Mouse (Mus musculus): ENCODE data around the gene Sema3e.

Gene Sema3e

GRCm38 (mm10) chr5:14073152-14073551 lies 48.1 kb downstream of the Sema3e start:
- no peak for ATAC-seq (ENCODE audit: low TSS enrichment)

DNA sequence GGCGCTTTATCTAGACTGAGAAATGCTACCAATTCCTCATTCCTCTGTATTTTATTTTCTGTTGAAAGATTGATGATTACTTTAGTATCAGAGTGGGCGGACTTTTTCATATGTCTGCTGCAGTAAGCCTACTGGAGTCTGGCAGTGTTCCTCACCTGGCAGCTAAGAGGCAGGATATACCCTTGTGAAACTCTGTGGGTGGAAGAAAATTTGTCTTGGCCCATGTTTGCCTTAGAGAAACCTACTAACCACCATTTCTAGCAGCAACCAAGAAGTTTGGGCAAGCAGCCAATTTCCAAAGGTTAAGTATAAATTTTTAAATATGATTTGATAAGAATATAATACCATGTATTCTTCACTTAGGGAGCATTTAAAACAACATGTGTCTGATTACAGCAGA lies 63.0 kb downstream of the Sema3e start:
- ATAC-seq (ENCODE audit: low TSS enrichment) = peak; percentile 42; the same call in 1 of the 2 replicates

DNA sequence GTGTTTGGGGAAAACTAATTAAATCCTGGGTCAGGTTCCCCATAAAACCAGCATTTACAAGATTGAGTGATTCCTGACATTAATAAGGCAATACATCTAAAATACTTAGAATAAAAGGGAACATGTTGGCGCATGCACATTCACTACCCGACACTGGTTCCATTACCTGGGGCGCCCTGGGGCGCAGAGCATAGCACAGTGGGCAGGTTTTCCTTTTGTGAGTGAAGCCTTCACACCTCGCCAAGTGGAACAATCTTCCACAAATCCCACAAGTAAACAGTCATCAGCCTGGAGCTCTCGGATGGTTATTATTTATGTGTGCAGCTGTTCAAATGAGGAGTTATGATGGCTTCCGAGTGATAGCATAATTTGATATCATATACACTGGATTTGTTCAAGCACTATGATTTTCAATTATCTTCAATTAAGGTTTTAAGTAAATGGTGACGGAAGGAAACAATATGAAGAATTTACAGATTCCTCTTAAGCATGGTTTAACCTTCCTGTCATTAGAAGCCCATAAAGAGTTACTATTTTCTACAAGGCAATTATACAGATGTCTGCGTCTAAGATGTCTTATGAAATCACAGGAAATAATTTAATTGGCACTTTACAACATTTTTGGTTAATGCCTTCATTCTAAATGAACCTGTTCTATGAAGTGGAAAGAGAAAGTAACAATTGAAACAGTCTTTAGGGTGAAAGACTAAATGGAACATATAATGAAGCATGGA lies 65.0 kb downstream of the Sema3e start:
- no peak for ATAC-seq (ENCODE audit: low TSS enrichment)

DNA sequence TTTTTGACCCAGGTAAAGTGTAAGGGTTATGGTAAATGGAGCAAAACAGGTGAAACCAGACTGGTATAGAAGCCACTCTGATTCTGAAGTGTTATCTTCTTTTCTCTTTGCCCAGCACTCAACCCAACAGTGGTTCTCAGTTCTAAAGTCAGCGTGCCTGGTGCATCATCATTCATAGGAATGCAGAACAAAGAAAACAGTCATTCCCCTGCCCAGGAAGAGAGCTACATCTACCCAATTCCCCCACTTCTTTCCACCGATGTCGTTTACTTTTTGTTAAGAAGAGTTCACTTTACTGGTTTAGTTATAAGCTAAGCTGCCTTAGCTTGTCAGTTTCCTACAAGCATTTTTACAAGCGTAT lies 65.5 kb downstream of the Sema3e start:
- ATAC-seq (ENCODE audit: low TSS enrichment) = no peak

GRCm38 (mm10) chr5:14092262-14092776 lies 67.2 kb downstream of the Sema3e start:
- peak; percentile 83 for ATAC-seq (ENCODE audit: low TSS enrichment)

- ATAC-seq (ENCODE audit: low TSS enrichment) = peak; percentile 58
Measured at GRCm38 (mm10) chr5:14096196-14096595, 71.1 kb downstream of the Sema3e start.

DNA sequence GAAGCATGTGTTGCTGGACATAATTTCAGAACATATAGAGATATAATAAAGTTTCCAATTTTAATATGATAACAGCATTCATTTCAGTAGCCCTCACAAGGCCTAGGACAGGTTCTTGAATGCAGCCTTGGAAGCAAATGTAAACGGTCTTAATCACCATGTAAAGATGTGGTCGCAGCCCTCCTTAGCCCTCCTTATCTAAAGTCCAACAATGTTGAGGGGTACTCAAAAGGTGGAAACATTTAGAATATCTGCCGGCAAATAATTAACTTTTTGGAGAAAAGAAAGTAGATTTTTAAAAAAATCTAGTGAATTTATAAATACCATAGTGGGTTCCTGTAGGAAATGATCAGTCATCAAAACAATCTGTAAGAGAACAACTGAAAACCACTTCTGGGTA lies 73.6 kb downstream of the Sema3e start:
- no peak for ATAC-seq (ENCODE audit: low TSS enrichment)

DNA sequence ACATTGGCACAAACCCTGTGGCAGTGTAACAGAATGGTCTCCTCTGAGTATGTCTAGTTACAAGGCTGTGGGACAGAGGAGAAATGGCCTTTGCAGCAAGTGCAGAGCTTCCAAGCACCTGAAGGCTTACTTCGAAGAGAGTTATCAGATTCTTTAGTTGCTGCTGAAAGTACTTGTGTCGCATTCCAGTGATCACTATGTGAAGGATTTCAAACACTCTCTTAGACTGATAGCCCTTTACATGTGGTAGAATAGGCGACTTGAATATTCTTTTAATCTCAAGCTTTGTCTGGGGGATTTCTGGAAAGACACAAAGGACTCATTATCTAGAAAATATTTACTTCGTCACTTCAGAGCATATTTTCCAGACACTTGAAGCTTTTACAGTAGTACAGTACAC lies 82.3 kb downstream of the Sema3e start:
- no peak for ATAC-seq (ENCODE audit: low TSS enrichment)

DNA sequence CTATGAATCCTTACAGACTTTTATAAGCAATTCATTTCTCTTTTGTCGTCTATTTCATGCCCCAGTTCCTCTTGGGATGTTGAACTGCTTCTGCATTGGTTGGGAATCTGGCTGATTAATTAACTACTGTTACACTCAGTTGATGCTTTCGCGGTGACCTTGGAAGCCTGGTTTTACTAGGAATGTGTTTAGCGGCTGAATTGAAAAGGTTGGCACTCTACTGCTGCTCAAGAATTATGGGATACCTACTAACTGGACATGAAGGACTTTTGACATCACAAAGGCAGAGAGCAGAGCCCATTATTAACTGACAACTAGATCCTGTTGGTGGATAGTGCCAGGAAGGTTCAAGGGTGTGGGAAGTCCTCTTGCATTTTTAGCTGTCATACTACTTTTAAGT lies 83.9 kb downstream of the Sema3e start:
- no peak for ATAC-seq (ENCODE audit: low TSS enrichment)

DNA sequence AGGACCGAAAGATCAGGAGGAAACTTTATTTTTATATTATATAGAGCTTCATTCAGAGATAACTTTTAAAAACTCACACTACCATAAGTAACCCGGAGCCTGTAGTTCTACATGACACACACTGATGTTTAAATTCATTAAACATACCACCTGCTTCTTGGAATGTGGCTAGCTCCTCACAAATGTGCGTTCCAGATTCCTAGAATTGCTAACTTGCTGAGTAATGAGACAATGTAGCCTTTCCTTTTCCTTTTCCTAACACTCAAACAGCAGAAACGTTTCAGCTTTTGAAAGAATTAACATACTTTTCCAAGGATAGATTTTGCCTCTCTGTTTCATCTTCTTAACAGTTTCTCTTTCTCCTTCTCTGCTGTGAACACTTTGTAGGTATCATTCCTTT lies 86.3 kb downstream of the Sema3e start:
- peak; percentile 77 for ATAC-seq (ENCODE audit: low TSS enrichment)

DNA sequence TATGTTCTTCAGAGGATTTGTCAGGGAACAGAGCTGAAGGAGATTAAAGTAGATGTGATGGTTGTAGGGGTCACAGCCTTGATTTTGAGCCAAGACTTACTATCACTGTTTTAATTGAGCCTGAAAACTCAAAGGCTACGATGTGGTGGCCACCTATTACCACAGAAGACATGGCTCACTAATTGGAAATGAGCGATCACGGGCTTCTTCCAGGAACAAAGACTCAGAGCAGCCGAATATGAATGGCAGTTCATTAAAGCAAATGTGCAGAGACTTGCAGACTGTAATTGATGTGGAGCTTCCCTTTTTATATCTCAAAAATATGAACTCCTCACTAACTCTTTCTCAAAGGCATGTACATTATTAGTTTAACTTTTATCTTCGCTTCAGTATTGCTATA lies 96.8 kb downstream of the Sema3e start:
- ATAC-seq (ENCODE audit: low TSS enrichment) = no peak

DNA sequence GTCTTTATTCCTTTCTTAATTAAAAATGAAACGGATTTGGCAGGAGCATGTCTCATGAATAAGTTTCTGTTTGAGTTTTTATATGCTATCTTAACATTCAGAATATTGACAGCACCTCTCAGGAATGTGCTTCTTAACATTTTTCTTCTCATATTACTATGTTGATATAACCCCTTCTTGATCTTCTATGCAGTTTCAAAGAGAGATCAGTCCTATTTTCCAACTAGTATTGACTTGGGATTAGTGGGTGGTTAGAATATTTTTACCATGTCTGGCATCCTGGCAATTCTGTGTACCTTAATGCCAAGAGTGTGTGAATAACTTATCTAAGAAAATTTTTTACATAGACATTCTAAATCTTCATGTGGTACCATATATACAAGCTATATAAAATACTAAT lies 101.5 kb downstream of the Sema3e start:
- ATAC-seq (ENCODE audit: low TSS enrichment) = no peak

- no peak for ATAC-seq (ENCODE audit: low TSS enrichment)
Measured at GRCm38 (mm10) chr5:14135929-14136328, 110.9 kb downstream of the Sema3e start.

DNA sequence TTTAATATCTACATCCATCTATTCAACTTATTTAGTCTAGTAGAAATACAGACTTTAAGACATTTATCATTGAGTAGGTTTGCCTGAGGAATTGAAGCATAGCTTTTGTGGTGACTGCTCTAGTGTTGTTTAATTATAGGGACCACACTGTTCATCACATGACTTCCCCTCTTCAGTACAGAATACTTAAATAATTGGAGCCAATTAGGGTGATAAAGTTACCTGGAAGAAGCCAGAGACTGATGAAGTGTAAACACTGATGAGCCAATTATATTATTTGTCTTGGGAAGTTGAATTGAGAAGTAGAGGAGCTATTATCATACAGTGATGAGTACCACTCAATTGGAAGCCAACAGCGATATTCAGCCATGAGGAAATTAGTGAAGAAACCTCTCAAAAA lies 113.6 kb downstream of the Sema3e start:
- ATAC-seq (ENCODE audit: low TSS enrichment) = no peak

DNA sequence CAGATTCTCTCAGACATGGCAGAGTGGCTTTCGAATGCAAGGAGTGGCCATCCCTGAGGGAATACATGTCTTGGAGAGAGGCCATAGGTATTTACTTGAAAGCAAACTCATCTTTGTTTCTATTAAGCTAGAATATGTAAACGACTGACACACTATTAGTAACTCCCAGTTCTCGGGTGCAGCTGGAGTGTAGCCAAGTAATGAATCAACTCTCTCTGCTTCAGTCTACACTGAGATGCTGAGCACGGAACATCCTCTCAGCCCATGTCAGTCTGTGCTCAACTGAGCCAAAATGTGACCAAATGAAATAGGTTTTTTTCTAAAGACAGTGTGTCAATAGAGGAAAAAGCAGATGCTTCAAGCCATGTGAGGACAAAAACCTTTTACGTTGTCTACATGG lies 137.5 kb downstream of the Sema3e start:
- ATAC-seq (ENCODE audit: low TSS enrichment) = no peak; the same call in 1 of the 2 replicates

GRCm38 (mm10) chr5:14163280-14163679 lies 138.2 kb downstream of the Sema3e start:
- no peak for ATAC-seq (ENCODE audit: low TSS enrichment)

DNA sequence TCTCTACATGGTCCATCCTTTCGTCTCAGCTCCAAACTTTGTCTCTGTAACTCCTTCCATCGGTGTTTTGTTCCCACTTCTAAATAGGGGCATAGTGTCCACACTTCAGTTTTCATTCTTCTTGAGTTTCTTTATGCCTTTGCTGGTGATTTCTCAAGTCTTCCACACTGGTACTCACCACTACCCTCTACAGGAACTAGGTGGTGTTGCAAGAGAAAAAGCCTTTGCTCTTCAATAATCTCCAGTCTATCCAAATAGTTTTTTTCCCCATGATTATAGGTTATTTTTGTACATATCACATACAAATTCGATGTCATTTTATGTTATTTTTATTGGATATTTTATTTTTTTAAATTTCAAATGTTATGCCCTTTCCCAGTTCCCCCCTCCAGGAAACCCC lies 142.7 kb downstream of the Sema3e start:
- ATAC-seq (ENCODE audit: low TSS enrichment) = no peak

- no peak for ATAC-seq (ENCODE audit: low TSS enrichment)
Measured at GRCm38 (mm10) chr5:14173355-14174183, 148.5 kb downstream of the Sema3e start.

DNA sequence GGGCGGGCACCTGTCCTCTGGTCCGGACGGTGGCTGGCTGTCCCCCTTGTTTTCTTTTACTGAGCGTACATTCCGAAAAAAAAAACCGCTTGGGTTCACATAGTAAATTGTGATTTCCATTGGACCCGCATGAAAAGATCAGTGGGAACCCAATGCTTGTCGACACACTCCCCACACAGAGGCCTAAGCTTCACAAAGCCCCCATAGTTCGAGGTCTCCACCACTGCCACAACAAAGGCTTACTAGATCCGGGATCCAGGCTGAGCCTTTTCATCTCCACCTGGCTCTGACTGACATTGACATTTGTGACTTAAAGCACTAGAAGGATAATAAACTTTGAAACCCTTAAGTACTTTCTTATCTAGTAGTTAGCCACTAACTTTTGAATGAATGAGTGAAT lies 155.5 kb downstream of the Sema3e start:
- no peak for ATAC-seq (ENCODE audit: low TSS enrichment)

DNA sequence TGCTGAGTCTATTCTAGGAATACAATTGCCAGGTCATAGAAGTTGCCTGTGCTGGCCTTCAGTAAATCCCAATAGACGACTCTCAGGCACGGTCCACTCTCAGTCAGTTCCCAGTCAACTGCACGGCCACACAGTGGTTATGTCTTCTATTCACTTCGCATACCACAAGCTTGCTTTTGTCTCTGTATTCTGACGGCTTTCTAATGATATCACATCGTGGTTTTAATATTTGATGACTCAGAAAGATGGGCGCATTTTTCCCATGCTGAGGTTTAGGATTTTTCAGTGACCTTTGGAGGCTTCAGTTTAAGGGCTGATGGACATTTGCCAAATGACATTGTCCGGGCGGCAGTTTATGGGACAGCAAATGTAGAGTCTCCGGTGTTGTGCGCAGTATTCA lies 157.1 kb downstream of the Sema3e start:
- no peak for ATAC-seq (ENCODE audit: low TSS enrichment)

GRCm38 (mm10) chr5:14195172-14195819 lies 170.2 kb downstream of the Sema3e start:
- ATAC-seq (ENCODE audit: low TSS enrichment) = peak; percentile 90

DNA sequence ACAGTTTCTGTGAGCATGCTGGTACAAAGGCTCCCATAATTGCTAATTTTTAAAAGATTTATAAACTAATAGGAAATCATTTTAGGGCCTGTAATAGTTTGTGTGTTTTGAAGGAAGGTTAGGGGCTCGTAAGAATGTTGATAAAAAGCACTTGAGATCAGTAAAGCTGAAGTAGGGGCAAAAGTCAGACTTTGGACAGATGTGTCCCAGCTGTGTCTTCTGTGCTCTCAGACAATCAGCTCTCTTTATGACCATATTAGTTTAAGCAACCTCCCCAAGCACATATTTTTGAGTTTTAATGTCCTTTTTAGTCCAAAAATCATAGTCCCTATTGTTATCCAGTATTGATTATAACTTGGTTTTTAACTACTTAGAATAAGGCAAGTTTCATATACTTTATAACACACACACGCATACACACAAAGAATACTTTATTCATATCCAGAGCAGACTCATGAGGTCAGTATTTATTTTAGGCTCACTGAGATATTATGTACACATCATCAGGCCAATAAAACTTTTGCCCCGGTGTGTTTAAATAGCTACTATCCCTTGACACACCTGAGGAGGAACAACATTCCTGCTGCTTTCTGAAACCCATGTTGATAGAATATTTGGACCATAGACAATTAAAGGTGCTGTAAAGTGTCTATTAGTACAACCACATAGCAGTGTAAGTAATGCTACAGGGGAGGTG lies 173.4 kb downstream of the Sema3e start:
- no peak for ATAC-seq (ENCODE audit: low TSS enrichment)

Data from frontal cortex, adult (tissue).